Mouse (Mus musculus): Measurements from ENCODE around the gene Polr3a. TPM values are rescaled to one million over a fixed set of nuclear protein-coding genes. Genes with fewer than 3 reads are reported as not detected.

Gene Polr3a
- polyA plus RNA-seq, 1 experiment from 2014 or later = 11.9 TPM

- Histone ChIP-seq H3K36me3 (no peaks in the 10 kb centered on the region), H3K9ac (no peak overlapping the region), H3K27me3 (no peaks in the 10 kb centered on the region), H3K4me3 (0 out of 2 replicates have a peak overlapping the region, but pooled peaks have one; percentile 3), H3K4me2 (peak overlapping the region; percentile 47), H3K9me3 (replicated peaks) (no peaks in the 10 kb centered on the region; the same call in 1 of the 2 replicates), H3K4me1 (replicated peaks) (peaks cover 13% of the 10 kb centered on the region), H3K27ac (no peak overlapping the region)
- ATAC-seq (replicated peaks; ENCODE audit: insufficient number of reproducible peaks, insufficient read depth, low FRiP score, low read depth) = no peak
- WGBS = 19% methylated on average over 18 of the region's 18 CpGs
Measured at GRCm38 (mm10) chr14:24508070-24508773, 21.4 kb upstream of the Polr3a start.

GRCm38 (mm10) chr14:24507452-24508069, 20.7 kb upstream of the Polr3a start:
- no peak; the same call in 1 of the 2 replicates for ATAC-seq (replicated peaks; ENCODE audit: insufficient number of reproducible peaks, insufficient read depth, low FRiP score, low read depth)
- Histone ChIP-seq H3K4me1 (replicated peaks) (peaks cover 13% of the 10 kb centered on the region), H3K9ac (no peak overlapping the region), H3K4me3 (no peak overlapping the region; the same call in 1 of the 2 replicates), H3K36me3 (no peaks in the 10 kb centered on the region), H3K27ac (no peak overlapping the region), H3K27me3 (no peaks in the 10 kb centered on the region), H3K9me3 (replicated peaks) (no peaks in the 10 kb centered on the region; the same call in 1 of the 2 replicates), H3K4me2 (peak overlapping the region; percentile 28)
- 21% methylated on average over 14 of the region's 14 CpGs for WGBS

- peaks cover 10% of the 10 kb centered on the region for H3K4me1 ChIP-seq (replicated peaks)
- no peaks in the 10 kb centered on the region for H3K27me3 ChIP-seq
- no peak overlapping the region for H3K27ac ChIP-seq
- H3K9me3 ChIP-seq (replicated peaks) = no peaks in the 10 kb centered on the region
- H3K4me3 ChIP-seq = no peak overlapping the region
- 48% methylated on average over 4 of the region's 4 CpGs for WGBS
- H3K4me2 ChIP-seq = peak overlapping the region; percentile 53; the same call in 1 of the 2 replicates
- no peak overlapping the region; the same call in 1 of the 2 replicates for H3K9ac ChIP-seq
- H3K36me3 ChIP-seq = peaks cover 26% of the 10 kb centered on the region
- no peak for ATAC-seq (replicated peaks; ENCODE audit: insufficient number of reproducible peaks, insufficient read depth, low FRiP score, low read depth)
Measured at GRCm38 (mm10) chr14:24501256-24501655, 14.4 kb upstream of the Polr3a start.

- peaks cover 31% of the 10 kb centered on the region for H3K36me3 ChIP-seq
- H3K27ac ChIP-seq = peak overlapping the region; percentile 8; the same call in 1 of the 2 replicates
- WGBS = 18% methylated on average over 8 of the region's 8 CpGs
- peak overlapping the region; percentile 14; the same call in 1 of the 2 replicates for H3K9ac ChIP-seq
- H3K4me1 ChIP-seq (replicated peaks) = peaks cover 10% of the 10 kb centered on the region
- no peak for ATAC-seq (replicated peaks; ENCODE audit: insufficient number of reproducible peaks, insufficient read depth, low FRiP score, low read depth)
- H3K4me2 ChIP-seq = peak overlapping the region; percentile 53
- no peaks in the 10 kb centered on the region for H3K9me3 ChIP-seq (replicated peaks)
- no peaks in the 10 kb centered on the region for H3K27me3 ChIP-seq
- peak overlapping the region; percentile 27 for H3K4me3 ChIP-seq
Measured at GRCm38 (mm10) chr14:24500845-24501186, 14.0 kb upstream of the Polr3a start.

GRCm38 (mm10) chr14:24500091-24500844, 13.4 kb upstream of the Polr3a start:
- Histone ChIP-seq H3K4me3 (peak overlapping the region; percentile 27), H3K4me1 (replicated peaks) (peaks cover 10% of the 10 kb centered on the region), H3K36me3 (peaks cover 36% of the 10 kb centered on the region), H3K9ac (peak overlapping the region; percentile 14; the same call in 1 of the 2 replicates), H3K9me3 (replicated peaks) (no peaks in the 10 kb centered on the region), H3K27me3 (no peaks in the 10 kb centered on the region), H3K27ac (peak overlapping the region; percentile 8; the same call in 1 of the 2 replicates), H3K4me2 (peak overlapping the region; percentile 53)
- ATAC-seq (replicated peaks; ENCODE audit: insufficient number of reproducible peaks, insufficient read depth, low FRiP score, low read depth) = peak; percentile 68
- WGBS = 19% methylated on average over 18 of the region's 18 CpGs

GRCm38 (mm10) chr14:24499478-24499877, 12.6 kb upstream of the Polr3a start:
- no peak for ATAC-seq (replicated peaks; ENCODE audit: insufficient number of reproducible peaks, insufficient read depth, low FRiP score, low read depth)
- no peak overlapping the region for H3K4me3 ChIP-seq
- H3K36me3 ChIP-seq = peaks cover 43% of the 10 kb centered on the region
- H3K4me2 ChIP-seq = no peak overlapping the region
- H3K9ac ChIP-seq = no peak overlapping the region
- no peaks in the 10 kb centered on the region for H3K9me3 ChIP-seq (replicated peaks)
- peaks cover 13% of the 10 kb centered on the region for H3K4me1 ChIP-seq (replicated peaks)
- H3K27ac ChIP-seq = no peak overlapping the region
- 34% methylated on average over 9 of the region's 9 CpGs for WGBS
- H3K27me3 ChIP-seq = no peaks in the 10 kb centered on the region

- H3K4me1 ChIP-seq (replicated peaks) = peaks cover 21% of the 10 kb centered on the region
- no peak overlapping the region for H3K27ac ChIP-seq
- no peak for ATAC-seq (replicated peaks; ENCODE audit: insufficient number of reproducible peaks, insufficient read depth, low FRiP score, low read depth)
- H3K9ac ChIP-seq = no peak overlapping the region
- no peaks in the 10 kb centered on the region for H3K9me3 ChIP-seq (replicated peaks)
- H3K4me2 ChIP-seq = no peak overlapping the region
- no peak overlapping the region for H3K4me3 ChIP-seq
- H3K36me3 ChIP-seq = peaks cover 50% of the 10 kb centered on the region
- 57% methylated on average over 5 of the region's 5 CpGs for WGBS
- H3K27me3 ChIP-seq = no peaks in the 10 kb centered on the region
Measured at GRCm38 (mm10) chr14:24498561-24499255, 11.8 kb upstream of the Polr3a start.

GRCm38 (mm10) chr14:24497443-24497842, 10.6 kb upstream of the Polr3a start:
- no peak overlapping the region for H3K9ac ChIP-seq
- H3K4me1 ChIP-seq (replicated peaks) = peaks cover 34% of the 10 kb centered on the region
- H3K9me3 ChIP-seq (replicated peaks) = no peaks in the 10 kb centered on the region
- ATAC-seq (replicated peaks; ENCODE audit: insufficient number of reproducible peaks, insufficient read depth, low FRiP score, low read depth) = no peak
- no peak overlapping the region for H3K4me3 ChIP-seq
- H3K27ac ChIP-seq = no peak overlapping the region
- no peaks in the 10 kb centered on the region for H3K27me3 ChIP-seq
- peaks cover 62% of the 10 kb centered on the region for H3K36me3 ChIP-seq
- 89% methylated on average over 1 of the region's 1 CpGs for WGBS
- H3K4me2 ChIP-seq = no peak overlapping the region

- 78% methylated on average over 1 of the region's 1 CpGs for WGBS
- Histone ChIP-seq H3K9me3 (replicated peaks) (no peaks in the 10 kb centered on the region), H3K4me2 (no peak overlapping the region), H3K9ac (no peak overlapping the region), H3K4me3 (no peak overlapping the region), H3K36me3 (peaks cover 67% of the 10 kb centered on the region), H3K27ac (no peak overlapping the region), H3K27me3 (no peaks in the 10 kb centered on the region), H3K4me1 (replicated peaks) (peaks cover 41% of the 10 kb centered on the region)
- ATAC-seq (replicated peaks; ENCODE audit: insufficient number of reproducible peaks, insufficient read depth, low FRiP score, low read depth) = no peak
Measured at GRCm38 (mm10) chr14:24496507-24496906, 9.6 kb upstream of the Polr3a start.

GRCm38 (mm10) chr14:24493256-24493655, 6.4 kb upstream of the Polr3a start:
- ATAC-seq (replicated peaks; ENCODE audit: insufficient number of reproducible peaks, insufficient read depth, low FRiP score, low read depth) = no peak
- Histone ChIP-seq H3K4me2 (peak overlapping the region; percentile 74), H3K9me3 (replicated peaks) (no peaks in the 10 kb centered on the region), H3K9ac (no peak overlapping the region), H3K27ac (no peak overlapping the region), H3K4me1 (replicated peaks) (peaks cover 35% of the 10 kb centered on the region), H3K36me3 (peaks cover 60% of the 10 kb centered on the region), H3K27me3 (no peaks in the 10 kb centered on the region), H3K4me3 (no peak overlapping the region)
- WGBS = 82% methylated on average over 9 of the region's 9 CpGs
